Mouse (Mus musculus): ENCODE measurements around the gene Sesn3. TPM values are rescaled to one million over a fixed set of nuclear protein-coding genes. Genes with fewer than 3 reads are reported as not detected.

The Sesn3 gene
- polyA plus RNA-seq, 1 experiment from 2014 or later = 15.8 TPM

- peaks cover 8% of the 10 kb centered on the region; the same call in 1 of the 2 replicates for H3K4me1 ChIP-seq (replicated peaks; ENCODE audit: control insufficient read depth, insufficient read depth, low read length)
- no peaks in the 10 kb centered on the region for H3K27me3 ChIP-seq (ENCODE audit: control insufficient read depth, insufficient read depth, low read depth, low read length)
- no peak overlapping the region for H3K9ac ChIP-seq (ENCODE audit: low read length)
- no peak overlapping the region for H3K27ac ChIP-seq (ENCODE audit: low read length)
- H3K4me3 ChIP-seq (ENCODE audit: low read length) = no peak overlapping the region
- ATAC-seq (ENCODE audit: low read depth) = no peak
- H3K36me3 ChIP-seq (ENCODE audit: control insufficient read depth, insufficient read depth, low read length) = no peaks in the 10 kb centered on the region
- H3K9me3 ChIP-seq (ENCODE audit: control insufficient read depth, low read length) = no peaks in the 10 kb centered on the region
- WGBS = 86% methylated on average over 4 of the region's 4 CpGs
- no peak overlapping the region for H3K4me2 ChIP-seq (ENCODE audit: low read depth, low read length)
These were observed 101.3 kb downstream of the Sesn3 start for GRCm38 (mm10) chr9:14376149-14376548.

- no peaks in the 10 kb centered on the region for H3K36me3 ChIP-seq (ENCODE audit: control insufficient read depth, insufficient read depth, low read length)
- H3K9ac ChIP-seq (ENCODE audit: low read length) = no peak overlapping the region
- WGBS = 85% methylated on average over 2 of the region's 2 CpGs
- H3K27ac ChIP-seq (ENCODE audit: low read length) = no peak overlapping the region
- no peak for ATAC-seq (ENCODE audit: low read depth)
- H3K4me3 ChIP-seq (ENCODE audit: low read length) = no peak overlapping the region
- no peaks in the 10 kb centered on the region for H3K9me3 ChIP-seq (ENCODE audit: control insufficient read depth, low read length)
- peaks cover 14% of the 10 kb centered on the region for H3K4me1 ChIP-seq (replicated peaks; ENCODE audit: control insufficient read depth, insufficient read depth, low read length)
- no peaks in the 10 kb centered on the region for H3K27me3 ChIP-seq (ENCODE audit: control insufficient read depth, insufficient read depth, low read depth, low read length)
- H3K4me2 ChIP-seq (ENCODE audit: low read depth, low read length) = no peak overlapping the region
These were observed 103.3 kb downstream of the Sesn3 start for GRCm38 (mm10) chr9:14378151-14378550.

- no peak for ATAC-seq (ENCODE audit: low read depth)
- Histone ChIP-seq H3K36me3 (ENCODE audit: control insufficient read depth, insufficient read depth, low read length) (no peaks in the 10 kb centered on the region), H3K9ac (ENCODE audit: low read length) (peak overlapping the region; percentile 80), H3K4me1 (replicated peaks; ENCODE audit: control insufficient read depth, insufficient read depth, low read length) (peaks cover 14% of the 10 kb centered on the region), H3K4me3 (ENCODE audit: low read length) (peak overlapping the region; percentile 66), H3K4me2 (ENCODE audit: low read depth, low read length) (peak overlapping the region; percentile 96), H3K27ac (ENCODE audit: low read length) (peak overlapping the region; percentile 78), H3K27me3 (ENCODE audit: control insufficient read depth, insufficient read depth, low read depth, low read length) (no peaks in the 10 kb centered on the region), H3K9me3 (ENCODE audit: control insufficient read depth, low read length) (no peaks in the 10 kb centered on the region)
- WGBS = 16% methylated on average over 8 of the region's 8 CpGs
These were observed 105.0 kb downstream of the Sesn3 start for GRCm38 (mm10) chr9:14379769-14380385.

GRCm38 (mm10) chr9:14380386-14381285 lies 105.8 kb downstream of the Sesn3 start:
- peak; percentile 96 for ATAC-seq (ENCODE audit: low read depth)
- no peaks in the 10 kb centered on the region for H3K36me3 ChIP-seq (ENCODE audit: control insufficient read depth, insufficient read depth, low read length)
- peak overlapping the region; percentile 78 for H3K27ac ChIP-seq (ENCODE audit: low read length)
- H3K27me3 ChIP-seq (ENCODE audit: control insufficient read depth, insufficient read depth, low read depth, low read length) = no peaks in the 10 kb centered on the region
- H3K4me3 ChIP-seq (ENCODE audit: low read length) = peak overlapping the region; percentile 66
- peak overlapping the region; percentile 80 for H3K9ac ChIP-seq (ENCODE audit: low read length)
- peak overlapping the region; percentile 96 for H3K4me2 ChIP-seq (ENCODE audit: low read depth, low read length)
- H3K9me3 ChIP-seq (ENCODE audit: control insufficient read depth, low read length) = no peaks in the 10 kb centered on the region
- under 1% methylated on average over 73 of the region's 76 CpGs for WGBS
- H3K4me1 ChIP-seq (replicated peaks; ENCODE audit: control insufficient read depth, insufficient read depth, low read length) = peaks cover 14% of the 10 kb centered on the region

- H3K4me3 ChIP-seq (ENCODE audit: low read length) = peak within 1 kb of the TSS; percentile 66
- H3K27ac ChIP-seq (ENCODE audit: low read length) = peak within 1 kb of the TSS; percentile 78
- no peaks in the 10 kb centered on the region for H3K9me3 ChIP-seq (ENCODE audit: control insufficient read depth, low read length)
- H3K36me3 ChIP-seq (ENCODE audit: control insufficient read depth, insufficient read depth, low read length) = no peaks in the 10 kb centered on the region
- peak within 1 kb of the TSS; percentile 96 for H3K4me2 ChIP-seq (ENCODE audit: low read depth, low read length)
- WGBS = 2% methylated on average over 8 of the region's 8 CpGs
- peak; percentile 44; the same call in 1 of the 2 replicates for ATAC-seq (ENCODE audit: low read depth)
- peak within 1 kb of the TSS; percentile 80 for H3K9ac ChIP-seq (ENCODE audit: low read length)
- no peaks in the 10 kb centered on the region for H3K27me3 ChIP-seq (ENCODE audit: control insufficient read depth, insufficient read depth, low read depth, low read length)
- H3K4me1 ChIP-seq (replicated peaks; ENCODE audit: control insufficient read depth, insufficient read depth, low read length) = peaks cover 14% of the 10 kb centered on the region
These were observed 106.6 kb downstream of the Sesn3 start, which contains the start of gene Endod1 for GRCm38 (mm10) chr9:14381353-14382055. Endod1 (minus strand) TSS chr9:14381507.

- Histone ChIP-seq H3K4me1 (replicated peaks; ENCODE audit: control insufficient read depth, insufficient read depth, low read length) (peaks cover 14% of the 10 kb centered on the region), H3K9ac (ENCODE audit: low read length) (no peak overlapping the region), H3K27ac (ENCODE audit: low read length) (no peak overlapping the region), H3K4me3 (ENCODE audit: low read length) (no peak overlapping the region), H3K9me3 (ENCODE audit: control insufficient read depth, low read length) (no peaks in the 10 kb centered on the region), H3K27me3 (ENCODE audit: control insufficient read depth, insufficient read depth, low read depth, low read length) (no peaks in the 10 kb centered on the region), H3K4me2 (ENCODE audit: low read depth, low read length) (no peak overlapping the region; the same call in 1 of the 2 replicates), H3K36me3 (ENCODE audit: control insufficient read depth, insufficient read depth, low read length) (no peaks in the 10 kb centered on the region)
- 60% methylated on average over 5 of the region's 5 CpGs for WGBS
- ATAC-seq (ENCODE audit: low read depth) = no peak
These were observed 107.5 kb downstream of the Sesn3 start for GRCm38 (mm10) chr9:14382256-14382791.

Other genes with a start within 250 kb of the Sesn3 start
- 18.5 and 20.9 TPM in 2 replicates for gene Endod1, start 106.4 kb downstream of the Sesn3 start, polyA plus RNA-seq (2015; fragmentation: Nextera tagmentation; extraction: Ambion mirVana)
- gene Kdm4d, start 225.4 kb downstream of the Sesn3 start, polyA plus RNA-seq (2015; fragmentation: Nextera tagmentation; extraction: Ambion mirVana) = 0.25 and 0.30 TPM in 2 replicates
- gene Cwc15, start 225.6 kb downstream of the Sesn3 start, polyA plus RNA-seq (2015; fragmentation: Nextera tagmentation; extraction: Ambion mirVana) = 147 and 158 TPM in 2 replicates